Mouse (Mus musculus) stomach, embryonic 15.5 days (tissue): Measurements from ENCODE around the gene Qrfp. TPM values are rescaled to one million over a fixed set of nuclear protein-coding genes. Genes with fewer than 3 reads are reported as not detected.

ENCODE experiments used
- ATAC-seq: fragments of 200-750 bp; cut with Nextera tagmentation; 2 replicates; pipeline ENCODE4 v1.8.0; 2017; ENCODE audit warnings: low read depth, moderate number of reproducible peaks, moderate TSS enrichment; ENCODE audit not compliant: insufficient read depth, low FRiP score
- H3K27ac ChIP-seq: fragments of 300-500 bp; sonication (generic); 2 replicates; pipeline ENCODE4 v1.5.1; 2015; ENCODE audit warnings: mild to moderate bottlenecking, inconsistent platforms
- H3K27me3 ChIP-seq: fragments of 300-500 bp; sonication (generic); replicated peaks from 2 replicates; pipeline ENCODE4 v1.6.1; 2015; ENCODE audit warnings: inconsistent platforms
- H3K36me3 ChIP-seq: fragments of 300-500 bp; sonication (generic); 2 replicates; pipeline ENCODE4 v1.6.1; 2015; ENCODE audit warnings: inconsistent platforms
- H3K4me1 ChIP-seq: fragments of 300-500 bp; sonication (generic); 2 replicates; pipeline ENCODE4 v1.6.1; 2015; ENCODE audit warnings: inconsistent platforms
- H3K4me2 ChIP-seq: fragments of 300-500 bp; sonication (generic); 2 replicates; pipeline ENCODE4 v1.6.1; 2015; ENCODE audit warnings: mild to moderate bottlenecking, inconsistent platforms
- H3K4me3 ChIP-seq: fragments of 300-500 bp; sonication (generic); replicated peaks from 2 replicates; pipeline ENCODE4 v1.5.1; 2015; ENCODE audit warnings: inconsistent platforms
- H3K9ac ChIP-seq: fragments of 300-500 bp; sonication (generic); 2 replicates; pipeline ENCODE4 v1.6.1; 2015; ENCODE audit warnings: inconsistent platforms
- H3K9me3 ChIP-seq: fragments of 300-500 bp; sonication (generic); 2 replicates; pipeline ENCODE4 v1.6.1; 2016; ENCODE audit warnings: inconsistent platforms
- WGBS: fragments of 180-500 bp; shearing (Covaris S2); methylation state at CpG from one replicate; pipeline ENCODE4 v1.1.7; 2015; 5-methylcytosine and 5-hydroxymethylcytosine counted together
- polyA plus RNA-seq: library from polyadenylated mRNA; unstranded; fragments of >200 nt; fragmentation: Nextera tagmentation; extraction: Ambion mirVana; gene quantifications from 2 replicates; pipeline ENCODE4 v1.2.1, GENCODE M21; 2015

The Qrfp gene
- polyA plus RNA-seq, 1 experiment from 2014 or later: 0.05 TPM

- 31% methylated on average over 6 of the region's 6 CpGs for WGBS
- no peak for ATAC-seq
- Histone ChIP-seq H3K4me1 (no peaks in the 10 kb centered on the region), H3K27me3 (no peaks in the 10 kb centered on the region), H3K4me3 (no peak overlapping the region), H3K27ac (no peak overlapping the region), H3K36me3 (no peaks in the 10 kb centered on the region), H3K9ac (no peak overlapping the region), H3K9me3 (no peaks in the 10 kb centered on the region), H3K4me2 (no peak overlapping the region)
Observed at GRCm38 (mm10) chr2:31836985-31837384, 26.6 kb upstream of the Qrfp start.

- H3K4me1 ChIP-seq: no peaks in the 10 kb centered on the region
- H3K36me3 ChIP-seq: no peaks in the 10 kb centered on the region
- no peak overlapping the region for H3K4me2 ChIP-seq
- H3K4me3 ChIP-seq: no peak overlapping the region
- H3K27ac ChIP-seq: no peak overlapping the region
- no peaks in the 10 kb centered on the region for H3K27me3 ChIP-seq
- no peaks in the 10 kb centered on the region for H3K9me3 ChIP-seq
- no peak overlapping the region for H3K9ac ChIP-seq
- 65% methylated on average over 10 of the region's 10 CpGs for WGBS
- ATAC-seq: no peak
Observed at GRCm38 (mm10) chr2:31836091-31836490, 25.7 kb upstream of the Qrfp start.

GRCm38 (mm10) chr2:31828311-31828825 is 18.0 kb upstream of the Qrfp start:
- Histone ChIP-seq H3K27me3 (peaks cover under 1% of the 10 kb centered on the region; the same call in 1 of the 2 replicates), H3K9me3 (no peaks in the 10 kb centered on the region), H3K4me2 (no peak overlapping the region), H3K9ac (no peak overlapping the region), H3K4me3 (no peak overlapping the region), H3K27ac (no peak overlapping the region), H3K4me1 (0 out of 2 replicates have a peak, but pooled peaks cover 10% of the 10 kb centered on the region), H3K36me3 (no peaks in the 10 kb centered on the region)
- WGBS: 15% methylated on average over 4 of the region's 4 CpGs
- ATAC-seq: no peak

DNA sequence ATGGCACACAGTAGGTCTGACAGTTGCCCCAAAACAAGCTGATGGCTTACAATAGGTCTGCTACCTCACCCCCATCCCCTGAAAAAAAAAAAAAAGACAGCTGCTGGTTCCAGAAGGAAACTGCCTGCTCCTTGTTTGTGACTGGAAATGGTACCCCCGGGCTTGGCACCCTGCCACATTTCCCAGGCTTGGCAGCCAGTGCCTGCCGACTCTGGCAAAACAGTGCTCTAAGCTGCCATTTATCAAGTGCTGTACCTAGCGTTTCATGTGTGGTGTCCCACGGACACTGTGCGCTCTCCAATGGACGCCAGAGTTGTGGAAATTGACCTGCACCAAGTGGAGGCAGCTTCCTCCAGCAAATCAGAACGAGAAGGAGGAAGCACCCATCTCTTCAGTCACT is 17.5 kb upstream of the Qrfp start:
- Histone ChIP-seq H3K36me3 (no peaks in the 10 kb centered on the region), H3K4me1 (0 out of 2 replicates have a peak, but pooled peaks cover 13% of the 10 kb centered on the region), H3K9ac (no peak overlapping the region), H3K4me3 (no peak overlapping the region), H3K9me3 (no peaks in the 10 kb centered on the region), H3K27ac (no peak overlapping the region), H3K4me2 (no peak overlapping the region), H3K27me3 (peaks cover 6% of the 10 kb centered on the region; the same call in 1 of the 2 replicates)
- WGBS: 45% methylated on average over 7 of the region's 7 CpGs
- no peak for ATAC-seq

DNA sequence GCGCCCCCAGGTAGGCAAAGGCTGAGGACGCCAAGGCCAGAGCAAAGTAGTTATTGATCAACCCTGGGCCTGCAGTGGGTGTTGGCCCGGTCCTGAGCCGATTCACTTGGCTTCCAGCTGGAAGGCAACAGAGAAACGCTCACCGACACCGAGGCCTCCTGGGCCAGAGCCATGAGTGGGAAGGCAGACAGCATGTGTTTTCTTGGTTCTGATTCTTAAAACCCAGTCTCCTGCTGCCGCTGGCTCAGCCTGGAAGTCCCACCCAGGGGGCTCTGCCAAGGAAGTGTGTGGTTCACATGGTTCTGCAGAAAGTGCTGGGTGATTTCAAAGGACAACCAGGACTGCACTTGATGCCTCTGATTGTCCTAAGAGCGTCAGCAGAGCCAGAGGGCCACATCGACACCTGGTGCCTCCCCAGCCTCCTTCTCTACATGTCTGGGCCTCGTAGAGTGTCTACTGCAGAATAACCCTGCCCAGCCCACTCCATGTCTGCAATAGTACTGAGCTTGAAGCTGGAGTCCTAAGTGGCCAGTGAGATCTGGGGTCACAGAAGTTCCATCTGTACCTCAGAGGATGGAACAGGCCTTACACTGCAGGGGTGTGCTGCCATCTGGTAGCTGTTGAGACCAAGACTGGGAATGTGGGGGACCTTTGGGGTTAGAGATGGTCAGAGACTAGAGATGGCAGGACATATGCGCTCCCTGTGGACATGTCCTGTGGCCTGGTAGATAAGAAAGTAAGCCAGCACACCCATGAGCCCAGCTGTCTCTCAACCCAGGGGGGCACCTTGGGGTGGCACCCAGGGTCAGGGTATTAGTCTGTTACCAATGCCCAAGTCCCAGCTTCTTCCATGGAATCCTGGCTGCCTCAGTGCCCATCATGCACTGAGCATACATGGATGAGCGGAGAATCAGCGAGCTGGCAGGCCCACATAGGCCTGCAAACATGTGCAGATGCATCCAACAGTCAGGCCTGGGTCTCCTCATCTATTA is 16.0 kb upstream of the Qrfp start:
- 78% methylated on average over 14 of the region's 14 CpGs for WGBS
- no peak overlapping the region for H3K4me2 ChIP-seq
- ATAC-seq: no peak

DNA sequence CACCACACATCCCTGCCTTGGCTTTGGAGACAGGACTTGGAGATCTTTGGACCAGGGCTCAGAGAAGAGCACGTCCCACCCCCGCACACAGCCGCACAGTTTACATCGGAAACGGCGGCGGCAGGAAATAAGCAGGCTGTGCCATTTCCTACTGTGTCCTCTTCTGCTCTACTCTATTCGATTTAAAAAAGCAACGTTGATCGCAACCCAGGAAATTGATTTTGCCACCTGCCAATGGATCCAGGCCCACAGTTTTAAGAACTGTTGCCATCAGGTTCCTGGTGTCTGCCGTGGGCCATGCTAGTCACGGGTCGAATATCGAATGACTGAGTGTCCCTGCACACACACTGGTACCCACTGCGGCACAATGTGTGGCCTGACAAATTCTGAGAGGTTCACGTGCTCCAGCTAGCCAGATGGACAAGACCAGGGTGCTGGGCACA is 15.1 kb upstream of the Qrfp start:
- WGBS: 77% methylated on average over 16 of the region's 16 CpGs
- Histone ChIP-seq H3K4me2 (no peak overlapping the region), H3K4me1 (peaks cover 21% of the 10 kb centered on the region; the same call in 1 of the 2 replicates), H3K9ac (no peak overlapping the region), H3K27me3 (peaks cover 8% of the 10 kb centered on the region; the same call in 1 of the 2 replicates), H3K9me3 (no peaks in the 10 kb centered on the region), H3K27ac (no peak overlapping the region), H3K36me3 (no peaks in the 10 kb centered on the region), H3K4me3 (no peak overlapping the region)
- no peak for ATAC-seq

More for the DNA sequence above, 16.0 kb upstream of the Qrfp start:
- Histone ChIP-seq H3K9ac (no peak overlapping the region), H3K27ac (no peak overlapping the region), H3K4me3 (no peak overlapping the region), H3K27me3 (peaks cover 8% of the 10 kb centered on the region; the same call in 1 of the 2 replicates), H3K36me3 (no peaks in the 10 kb centered on the region), H3K9me3 (no peaks in the 10 kb centered on the region), H3K4me1 (peaks cover 21% of the 10 kb centered on the region; the same call in 1 of the 2 replicates)

DNA sequence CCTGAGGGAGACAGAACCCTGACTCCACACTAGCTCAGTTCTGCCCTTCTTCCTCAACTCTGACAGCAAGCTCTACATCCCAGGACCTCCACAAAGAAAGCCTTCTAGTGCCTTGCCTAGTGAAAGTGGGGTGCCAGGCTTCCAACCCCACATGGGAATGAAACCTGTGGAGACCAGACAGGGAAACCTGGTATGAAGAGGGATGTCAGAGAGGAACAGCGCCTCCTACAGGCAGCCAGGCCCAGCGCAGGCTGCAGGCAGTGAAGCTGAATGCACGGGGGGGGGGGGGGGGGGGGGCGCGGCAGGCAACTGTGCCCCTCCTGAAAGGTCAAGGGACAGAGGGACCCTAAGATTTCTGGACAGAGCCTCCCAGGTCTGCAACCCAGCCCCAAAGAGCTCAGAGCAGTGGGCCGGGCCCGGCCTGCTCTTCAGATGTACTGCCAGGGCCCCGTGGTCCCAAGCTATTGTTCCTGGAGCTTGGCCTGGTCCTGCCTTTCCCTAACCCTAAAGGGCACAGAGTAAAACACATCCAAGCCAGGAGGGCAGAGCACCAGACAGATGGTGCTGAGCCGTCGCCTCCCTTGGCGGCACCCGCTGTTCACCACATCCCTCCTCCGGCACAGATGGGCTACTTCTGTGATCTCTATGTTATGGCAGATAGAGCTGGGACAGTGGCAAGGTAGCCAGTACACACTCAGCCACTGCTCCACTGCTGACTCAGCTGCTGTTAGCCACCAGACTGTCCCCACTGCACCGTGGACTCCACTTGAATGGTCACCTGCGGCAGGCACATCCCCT is 13.8 kb upstream of the Qrfp start:
- Histone ChIP-seq H3K4me1 (peaks cover 21% of the 10 kb centered on the region; the same call in 1 of the 2 replicates), H3K4me3 (no peak overlapping the region), H3K27me3 (peaks cover 8% of the 10 kb centered on the region; the same call in 1 of the 2 replicates), H3K36me3 (no peaks in the 10 kb centered on the region), H3K9ac (no peak overlapping the region), H3K27ac (no peak overlapping the region), H3K4me2 (no peak overlapping the region), H3K9me3 (no peaks in the 10 kb centered on the region)
- WGBS: 79% methylated on average over 12 of the region's 15 CpGs
- ATAC-seq: no peak

- no peak for ATAC-seq
- H3K36me3 ChIP-seq: no peaks in the 10 kb centered on the region
- H3K27me3 ChIP-seq: peaks cover 8% of the 10 kb centered on the region; the same call in 1 of the 2 replicates
- H3K9me3 ChIP-seq: no peaks in the 10 kb centered on the region
- WGBS: 16% methylated on average over 39 of the region's 39 CpGs
- peak overlapping the region; percentile 38 for H3K4me2 ChIP-seq
- H3K9ac ChIP-seq: no peak overlapping the region
- peak overlapping the region; percentile 18; the same call in 1 of the 2 replicates for H3K4me3 ChIP-seq
- H3K4me1 ChIP-seq: peaks cover 15% of the 10 kb centered on the region; the same call in 1 of the 2 replicates
- H3K27ac ChIP-seq: no peak overlapping the region
Observed at GRCm38 (mm10) chr2:31822524-31823371, 12.4 kb upstream of the Qrfp start.

GRCm38 (mm10) chr2:31815367-31815766 is 5.0 kb upstream of the Qrfp start:
- H3K4me1 ChIP-seq: no peaks in the 10 kb centered on the region
- H3K4me2 ChIP-seq: no peak overlapping the region
- H3K9me3 ChIP-seq: no peaks in the 10 kb centered on the region
- no peak overlapping the region for H3K27ac ChIP-seq
- no peak overlapping the region for H3K4me3 ChIP-seq
- no peaks in the 10 kb centered on the region for H3K27me3 ChIP-seq
- no peak overlapping the region for H3K9ac ChIP-seq
- H3K36me3 ChIP-seq: no peaks in the 10 kb centered on the region
- ATAC-seq: no peak; the same call in 1 of the 2 replicates
- 29% methylated on average over 5 of the region's 5 CpGs for WGBS

GRCm38 (mm10) chr2:31814699-31815098 is 4.3 kb upstream of the Qrfp start:
- WGBS: 71% methylated on average over 7 of the region's 7 CpGs
- H3K27ac ChIP-seq: no peak overlapping the region

GRCm38 (mm10) chr2:31813641-31814040 is 3.3 kb upstream of the Qrfp start:
- H3K36me3 ChIP-seq: no peaks in the 10 kb centered on the region
- no peaks in the 10 kb centered on the region for H3K27me3 ChIP-seq
- no peak overlapping the region for H3K27ac ChIP-seq
- no peak overlapping the region for H3K4me2 ChIP-seq
- H3K4me1 ChIP-seq: peaks cover 5% of the 10 kb centered on the region; the same call in 1 of the 2 replicates
- no peaks in the 10 kb centered on the region for H3K9me3 ChIP-seq
- no peak overlapping the region for H3K9ac ChIP-seq
- H3K4me3 ChIP-seq: no peak overlapping the region
- ATAC-seq: no peak
- whole genome bisulfite sequencing: 80% methylated on average over 4 of the region's 4 CpGs

More at GRCm38 (mm10) chr2:31814699-31815098, 4.3 kb upstream of the Qrfp start:
- Histone ChIP-seq H3K36me3 (no peaks in the 10 kb centered on the region), H3K4me3 (no peak overlapping the region), H3K9ac (no peak overlapping the region), H3K27me3 (no peaks in the 10 kb centered on the region), H3K9me3 (no peaks in the 10 kb centered on the region), H3K4me1 (no peaks in the 10 kb centered on the region), H3K4me2 (no peak overlapping the region)
- no peak for ATAC-seq
